Mouse (Mus musculus) monocyte, adult 5-6 weeks (primary cell): ENCODE results near the gene Elane. TPM values are rescaled to one million over a fixed set of nuclear protein-coding genes. Genes with fewer than 3 reads are reported as not detected.
A peak's percentile ranks its signal among the peaks of the same experiment; 100 is the strongest.

Source experiments
- ATAC-seq: fragments of 153-309, 156-312 bp; replicated peaks from 2 replicates; pipeline ENCODE4 v1.8.0; 2017; ENCODE audit warnings: mild to moderate bottlenecking; ENCODE audit not compliant: low TSS enrichment, insufficient number of reproducible peaks, severe bottlenecking, poor library complexity, low FRiP score
- total RNA-seq: library from RNA; stranded (forward); fragments of 200-1000, 200-491, 200-594 nt; gene quantifications from 3 replicates; pipeline ENCODE4 v1.2.3, GENCODE M21; 2017

The Elane gene
- total RNA-seq, 1 experiment from 2014 or later, result not detected

DNA sequence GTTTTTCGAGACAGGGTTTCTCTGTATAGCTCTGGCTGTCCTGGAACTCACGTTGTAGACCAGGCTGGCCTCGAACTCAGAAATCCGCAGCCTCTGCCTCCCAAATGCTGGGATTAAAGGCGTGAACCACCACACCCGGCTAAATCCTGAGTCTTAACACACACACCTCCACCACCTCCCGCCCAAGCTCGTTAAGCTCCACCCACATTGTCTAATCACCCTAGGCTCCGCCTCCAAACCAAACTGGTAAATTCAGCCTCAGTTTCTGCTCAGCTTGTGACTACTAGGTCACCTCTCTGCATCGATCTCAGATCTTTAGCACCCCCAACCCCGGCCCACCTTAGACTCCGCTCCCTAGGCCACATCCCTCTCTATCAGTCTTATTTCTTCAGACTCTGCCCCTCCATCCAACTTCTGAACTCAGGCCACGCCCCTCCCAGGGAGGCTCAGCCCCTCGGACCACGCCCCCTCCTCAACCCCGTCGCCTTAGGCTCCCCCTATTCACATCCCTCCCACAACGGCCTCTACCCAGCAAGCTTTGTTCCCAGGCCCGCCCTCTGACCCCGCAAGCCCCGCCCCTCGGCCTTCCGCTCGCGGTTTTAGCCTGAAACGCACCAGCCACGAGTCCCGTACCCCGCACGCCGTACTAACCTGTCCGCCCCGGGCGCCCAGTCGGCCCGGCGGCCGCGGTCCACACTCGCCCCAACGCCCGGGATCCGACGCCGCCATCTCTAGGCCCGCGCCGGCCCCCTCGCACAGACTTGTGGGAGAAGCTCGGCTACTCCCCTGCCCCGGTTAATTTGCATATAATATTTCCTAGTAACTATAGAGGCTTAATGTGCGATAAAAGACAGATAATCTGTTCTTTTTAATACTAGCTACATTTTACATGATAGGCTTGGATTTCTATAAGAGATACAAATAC lies 22.4 kb downstream of the Elane start, which contains the start of gene Med16:
TSS of gene Med16 (minus strand) at position 757 of the 925 bp plus-strand sequence.
- peak; percentile 88 for ATAC-seq

DNA sequence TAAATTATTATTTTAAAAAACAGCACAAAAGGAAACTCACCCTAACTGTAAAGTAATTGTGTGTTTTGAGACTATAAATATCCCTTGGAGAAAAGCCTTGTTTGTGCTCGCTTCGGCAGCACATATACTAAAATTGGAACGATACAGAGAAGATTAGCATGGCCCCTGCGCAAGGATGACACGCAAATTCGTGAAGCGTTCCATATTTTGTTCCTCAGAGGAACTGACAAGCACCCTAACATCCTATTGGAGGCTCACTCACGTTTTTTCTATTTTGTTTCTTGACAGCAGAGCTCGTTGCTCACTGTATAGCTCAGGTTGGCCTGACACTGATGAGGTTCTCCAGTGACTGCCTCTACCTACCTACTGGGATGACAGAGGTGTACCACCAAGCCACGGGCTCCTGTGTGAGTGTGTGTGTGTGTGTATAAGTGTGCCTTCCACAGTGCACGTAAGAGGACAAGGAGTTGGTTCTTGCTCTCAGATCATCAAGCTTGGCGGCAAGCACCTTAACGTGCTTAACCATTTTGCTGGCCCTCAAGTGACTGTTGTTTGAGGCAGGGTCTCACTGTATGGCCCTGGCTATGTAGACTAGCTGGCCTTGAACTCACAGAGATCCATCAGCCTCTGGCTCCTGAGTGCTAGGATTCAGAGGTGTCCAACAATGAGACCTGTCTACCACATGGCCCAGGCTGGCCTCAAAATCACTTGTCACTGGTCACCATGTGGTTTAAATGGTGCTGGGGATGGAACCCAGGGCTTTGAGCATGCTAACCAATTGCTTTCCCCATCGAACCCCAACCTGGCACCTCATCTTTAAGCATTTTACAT lies 23.3 kb downstream of the Elane start:
- peak; percentile 18; the same call in 1 of the 2 replicates for ATAC-seq

DNA sequence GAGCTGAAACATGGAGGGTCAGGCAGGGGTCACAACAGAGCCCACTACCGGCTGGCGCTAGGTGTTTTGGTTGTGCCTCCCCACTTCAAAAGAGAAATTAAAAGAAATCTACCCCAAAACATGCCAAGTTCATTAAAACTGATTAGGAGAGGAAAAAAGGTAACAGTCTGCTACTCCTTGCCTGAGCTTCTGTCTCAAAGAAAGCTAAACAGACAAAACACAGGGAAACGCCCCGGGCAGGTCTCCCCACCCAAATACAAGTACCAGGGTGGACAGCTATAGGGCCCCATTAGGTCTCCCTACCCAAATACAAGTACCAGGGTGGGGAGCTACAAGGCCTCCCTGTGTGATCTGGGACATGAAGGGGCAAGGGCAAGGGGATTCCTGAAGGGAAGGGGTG lies 24.5 kb downstream of the Elane start, which contains the start of gene Gm26602:
TSS of gene Gm26602 (plus strand) at position 301 of the 400 bp plus-strand sequence.
- no peak for ATAC-seq

GRCm38 (mm10) chr10:79912412-79912811 lies 26.4 kb downstream of the Elane start:
- ATAC-seq, result no peak

DNA sequence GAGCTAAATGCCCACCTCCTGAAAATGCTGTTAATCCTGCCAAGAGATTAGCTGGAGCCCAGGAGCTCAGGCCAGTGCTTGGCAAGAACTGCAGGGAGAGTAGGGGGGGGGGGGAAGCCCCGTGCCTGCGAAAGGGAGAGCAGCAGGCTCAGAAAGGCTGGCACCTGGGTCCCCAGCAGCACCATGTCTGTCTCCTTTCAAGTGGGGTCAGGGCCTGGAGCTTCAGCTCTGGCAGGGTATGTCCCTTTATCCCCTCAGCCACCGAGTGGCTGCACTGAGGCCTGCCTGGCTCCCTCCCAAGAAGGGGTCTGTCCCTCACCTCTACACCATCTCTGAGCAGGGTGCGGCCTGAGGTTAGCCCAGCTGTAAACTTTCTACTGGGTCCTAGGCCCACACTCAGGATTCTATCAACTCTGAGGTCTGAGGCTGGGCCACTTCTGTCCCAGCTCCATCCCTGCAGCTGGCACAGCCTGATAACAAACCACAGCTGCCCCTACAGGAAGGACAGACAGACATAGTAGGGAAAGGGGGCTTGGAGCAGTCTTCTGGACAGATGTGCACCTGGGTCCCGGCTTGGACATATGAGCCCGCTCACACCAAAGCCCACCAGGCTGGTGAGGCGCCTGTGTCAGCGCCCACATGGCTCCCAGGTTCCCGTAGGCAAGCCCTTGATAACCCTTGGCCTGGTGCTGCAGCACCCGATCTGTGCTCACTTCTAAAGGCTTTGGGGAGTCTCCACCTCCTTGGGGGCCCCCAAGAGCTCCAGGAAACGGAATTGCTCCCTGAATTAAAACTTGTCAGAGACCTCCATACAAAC lies 28.3 kb downstream of the Elane start:
- no peak for ATAC-seq

DNA sequence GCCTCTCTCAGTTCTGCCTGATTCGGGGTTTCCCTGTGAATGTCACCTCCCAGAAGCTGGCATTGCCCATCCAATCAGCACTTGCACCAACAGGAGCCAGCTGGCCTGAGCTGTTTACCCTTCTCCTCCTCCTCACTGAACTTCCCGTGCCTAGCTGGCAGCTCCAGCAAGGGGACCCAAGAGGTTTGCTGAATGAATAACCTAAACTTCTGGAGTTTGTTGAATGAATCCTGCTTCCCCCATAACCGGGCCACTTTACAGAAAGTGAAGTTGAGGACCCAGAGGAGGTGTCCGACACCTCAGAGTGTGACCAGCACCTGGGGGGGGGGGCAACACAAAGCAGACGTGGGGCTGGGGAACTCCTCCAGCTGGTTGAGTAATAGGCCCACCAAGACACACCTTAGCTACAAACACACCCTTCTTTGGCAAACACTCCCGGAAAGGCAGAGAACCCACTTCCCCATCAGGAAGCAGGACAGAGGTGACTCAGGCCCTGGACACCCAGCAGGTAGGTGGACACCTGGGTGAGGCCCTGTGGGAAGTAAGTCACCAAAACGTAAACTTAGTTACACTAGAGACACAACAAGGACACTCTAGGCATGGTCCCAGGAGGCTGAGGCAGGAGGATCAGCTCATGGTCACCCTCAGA lies 29.0 kb downstream of the Elane start:
- no peak for ATAC-seq

- no peak for ATAC-seq
These were observed 30.0 kb downstream of the Elane start for GRCm38 (mm10) chr10:79916081-79916480.

DNA sequence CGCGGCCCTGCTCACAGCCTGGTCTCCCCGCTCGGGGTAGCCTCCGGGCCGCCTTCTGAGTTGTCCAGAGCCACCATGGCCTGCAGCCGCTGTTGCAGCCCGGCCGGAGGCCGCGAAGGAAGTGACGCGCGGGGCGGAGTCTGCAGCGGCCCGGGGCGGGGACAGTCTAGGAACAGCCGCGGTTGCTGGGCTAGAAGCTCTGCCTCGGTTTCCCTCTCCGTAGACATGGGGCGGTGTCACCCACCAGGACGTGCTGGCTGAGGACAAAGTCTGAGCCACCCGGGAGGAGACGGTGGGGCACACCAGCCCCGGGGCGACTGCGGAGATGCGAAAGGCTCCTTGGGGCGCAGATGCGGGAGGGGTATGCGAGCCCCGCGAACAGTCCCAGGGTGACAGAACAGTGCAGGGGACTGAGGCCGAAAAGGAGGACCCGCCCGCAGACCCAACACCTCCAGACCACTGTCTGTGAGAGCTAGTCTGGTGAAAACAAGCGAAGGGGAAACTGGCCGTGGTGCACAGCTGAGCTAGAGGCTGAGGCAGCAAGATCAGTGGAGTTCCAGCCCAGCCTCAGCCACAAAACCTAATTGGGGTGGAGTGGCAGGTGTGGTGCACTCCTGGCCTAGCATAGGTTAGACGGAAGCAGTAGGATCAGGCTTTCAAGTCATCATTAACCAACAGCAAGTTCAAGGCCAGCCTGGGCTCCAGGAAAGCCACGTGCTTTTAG lies 30.9 kb downstream of the Elane start, which contains the start of gene Kiss1r:
TSS of gene Kiss1r (plus strand) at position 164 of the 724 bp plus-strand sequence.
- peak; percentile 64 for ATAC-seq

DNA sequence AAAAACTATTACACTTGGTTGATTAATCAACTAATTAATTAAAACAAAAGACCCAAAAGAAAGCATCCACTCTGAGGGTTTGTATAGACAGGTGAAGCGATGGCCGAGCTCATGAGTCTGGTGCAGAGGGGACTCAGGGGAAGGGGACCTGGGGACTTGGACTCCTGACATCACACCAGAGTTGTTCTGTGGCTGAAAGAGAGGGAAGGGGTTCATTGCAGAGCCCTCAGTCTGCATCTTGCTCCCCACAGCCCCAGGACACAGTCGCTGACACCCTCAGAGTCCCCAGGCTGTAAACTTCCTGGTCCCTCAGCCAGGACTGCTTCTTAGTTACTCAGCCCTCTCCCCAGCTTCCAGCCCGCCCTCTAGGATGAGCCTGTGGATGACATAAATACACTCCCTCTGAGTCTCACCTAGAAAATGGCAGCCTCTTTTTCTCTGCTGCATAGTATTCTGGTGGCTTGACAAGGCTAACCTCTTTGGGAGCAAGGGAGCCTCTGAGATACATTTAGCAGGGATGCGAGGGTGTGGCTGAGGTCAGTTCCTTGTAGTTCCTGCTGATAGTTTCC lies 31.6 kb downstream of the Elane start:
- no peak for ATAC-seq

DNA sequence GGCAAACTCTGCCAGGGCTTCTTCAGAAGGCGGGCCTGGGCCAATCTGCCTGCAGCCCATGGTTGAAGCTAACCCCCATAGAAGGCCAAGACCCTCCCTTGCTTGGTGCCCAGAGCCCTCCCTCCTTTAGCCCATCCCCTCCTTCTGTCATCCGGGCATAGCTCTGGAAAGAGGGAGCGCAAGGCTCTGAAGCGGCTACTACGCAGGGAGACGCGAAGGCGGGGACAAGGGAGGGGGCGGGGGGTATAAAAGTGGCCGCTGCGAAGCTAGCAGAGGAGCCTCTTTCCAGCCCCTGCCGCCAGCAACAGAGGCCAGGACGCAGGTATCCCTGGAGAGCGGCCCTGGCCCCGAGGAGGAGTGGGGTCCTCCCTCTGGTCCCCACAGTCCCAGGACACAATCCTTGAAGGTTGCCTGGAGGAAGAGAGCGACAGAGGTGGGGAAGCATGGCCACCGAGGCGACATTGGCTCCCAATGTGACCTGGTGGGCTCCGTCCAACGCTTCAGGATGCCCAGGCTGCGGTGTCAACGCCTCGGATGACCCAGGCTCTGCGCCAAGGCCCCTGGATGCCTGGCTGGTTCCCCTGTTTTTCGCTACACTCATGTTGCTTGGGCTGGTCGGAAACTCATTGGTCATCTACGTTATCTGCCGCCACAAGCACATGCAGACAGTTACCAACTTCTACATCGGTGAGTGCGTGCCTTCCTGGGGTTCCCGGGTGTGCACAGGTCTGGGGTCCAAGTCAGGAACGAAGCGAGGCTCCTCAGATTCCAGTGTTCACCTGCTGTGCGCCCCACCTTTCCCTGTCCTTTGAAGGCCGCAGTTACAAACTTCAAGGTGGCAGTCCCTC lies 32.4 kb downstream of the Elane start:
- ATAC-seq, result no peak

- no peak for ATAC-seq
These were observed 33.3 kb downstream of the Elane start for GRCm38 (mm10) chr10:79919251-79919849.

- ATAC-seq, result no peak
These were observed 34.2 kb downstream of the Elane start for GRCm38 (mm10) chr10:79920056-79920890.

DNA sequence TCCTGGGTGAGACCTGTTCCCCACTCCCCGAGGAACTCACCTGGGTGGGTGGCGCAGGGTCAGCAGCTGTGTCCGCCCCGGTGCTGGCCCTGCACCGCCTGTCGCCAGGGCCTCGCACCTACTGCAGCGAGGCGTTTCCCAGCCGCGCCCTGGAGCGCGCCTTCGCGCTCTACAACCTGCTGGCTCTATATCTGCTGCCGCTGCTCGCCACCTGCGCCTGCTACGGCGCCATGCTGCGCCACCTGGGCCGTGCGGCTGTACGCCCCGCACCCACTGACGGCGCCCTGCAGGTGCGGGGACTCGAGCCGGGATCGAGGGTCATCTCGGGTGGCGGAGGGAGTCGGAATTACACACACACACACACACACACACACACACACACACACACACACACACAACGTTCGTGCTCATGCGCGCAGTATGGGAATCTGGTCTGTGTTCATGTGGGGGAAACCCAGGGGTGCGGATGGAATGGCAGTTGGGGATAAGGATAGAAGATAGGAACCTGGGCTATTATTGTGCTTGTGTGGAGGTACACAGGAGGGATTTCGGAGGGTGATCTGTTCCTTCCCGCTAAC lies 35.0 kb downstream of the Elane start, which contains the start of gene R3hdm4:
TSS of gene R3hdm4 (minus strand) at position 251 of the 578 bp plus-strand sequence.
- no peak for ATAC-seq

DNA sequence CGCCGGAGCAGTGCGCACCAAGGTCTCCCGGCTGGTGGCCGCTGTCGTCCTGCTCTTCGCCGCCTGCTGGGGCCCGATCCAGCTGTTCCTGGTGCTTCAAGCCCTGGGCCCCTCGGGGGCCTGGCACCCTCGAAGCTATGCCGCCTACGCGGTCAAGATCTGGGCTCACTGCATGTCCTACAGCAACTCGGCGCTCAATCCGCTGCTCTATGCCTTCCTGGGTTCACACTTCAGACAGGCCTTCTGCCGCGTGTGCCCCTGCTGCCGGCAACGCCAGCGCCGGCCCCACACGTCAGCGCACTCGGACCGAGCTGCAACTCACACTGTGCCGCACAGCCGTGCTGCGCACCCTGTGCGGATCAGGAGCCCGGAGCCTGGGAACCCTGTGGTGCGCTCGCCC lies 35.5 kb downstream of the Elane start:
- ATAC-seq, result no peak
